Mouse (Mus musculus) brain, embryonic 14.5 days (tissue): ENCODE data around the gene Ago4.

Experiments used
- CTCF ChIP-seq: fragments of 200-500 bp; IDR thresholded peaks from 2 replicates; pipeline ENCODE4 v1.5.1; 2012; ENCODE audit warnings: inconsistent platforms, mild to moderate bottlenecking, moderate library complexity, borderline replicate concordance; ENCODE audit not compliant: insufficient read depth, insufficient read length; ENCODE audit errors: extremely low read depth
- POLR2A ChIP-seq: fragments of 200-500 bp; IDR thresholded peaks from 2 replicates; pipeline ENCODE4 v1.6.1; 2012; ENCODE audit warnings: mild to moderate bottlenecking, inconsistent platforms, borderline replicate concordance; ENCODE audit not compliant: poor library complexity, insufficient read depth, insufficient read length, severe bottlenecking; ENCODE audit errors: extremely low read depth

- TF ChIP-seq POLR2A (no peak), CTCF (no peak)
Measured at GRCm38 (mm10) chr4:126579077-126579476, 45.8 kb upstream of the Ago4 start.
